Mouse (Mus musculus) kidney, embryonic 15.5 days (tissue): Measurements from ENCODE around the gene Fgfr2. TPM values are rescaled to one million over a fixed set of nuclear protein-coding genes. Genes with fewer than 3 reads are reported as not detected.
A peak's percentile ranks its signal among the peaks of the same experiment; 100 is the strongest.

Experiments used
- ATAC-seq: fragments of 200-750 bp; cut with Nextera tagmentation; replicated peaks from 2 replicates; pipeline ENCODE4 v1.8.0; 2017; ENCODE audit warnings: moderate TSS enrichment; ENCODE audit not compliant: low FRiP score
- H3K27ac ChIP-seq: fragments of 300-500 bp; sonication (generic); 2 replicates; pipeline ENCODE4 v1.5.1; 2015; ENCODE audit warnings: mild to moderate bottlenecking, inconsistent platforms
- H3K27me3 ChIP-seq: fragments of 300-500 bp; sonication (generic); 2 replicates; pipeline ENCODE4 v1.6.1; 2015; ENCODE audit warnings: inconsistent platforms
- H3K36me3 ChIP-seq: fragments of 300-500 bp; sonication (generic); 2 replicates; pipeline ENCODE4 v1.6.1; 2015; ENCODE audit warnings: inconsistent platforms
- H3K4me1 ChIP-seq: fragments of 300-500 bp; sonication (generic); 2 replicates; pipeline ENCODE4 v1.6.1; 2015; ENCODE audit warnings: inconsistent platforms
- H3K4me2 ChIP-seq: fragments of 300-500 bp; sonication (generic); 2 replicates; pipeline ENCODE4 v1.6.1; 2015; ENCODE audit warnings: moderate library complexity, mild to moderate bottlenecking, inconsistent platforms
- H3K4me3 ChIP-seq: fragments of 300-500 bp; sonication (generic); replicated peaks from 2 replicates; pipeline ENCODE4 v1.5.1; 2015; ENCODE audit warnings: mild to moderate bottlenecking, inconsistent platforms
- H3K9ac ChIP-seq: fragments of 300-500 bp; sonication (generic); 2 replicates; pipeline ENCODE4 v1.6.1; 2015; ENCODE audit warnings: mild to moderate bottlenecking, inconsistent platforms
- H3K9me3 ChIP-seq: fragments of 300-500 bp; sonication (generic); replicated peaks from 2 replicates; pipeline ENCODE4 v1.6.1; 2016; ENCODE audit warnings: inconsistent platforms
- WGBS: fragments of 180-500 bp; shearing (Covaris S2); methylation state at CpG from one replicate; pipeline ENCODE4 v1.1.7; 2015; ENCODE audit warnings: mixed read lengths; 5-methylcytosine and 5-hydroxymethylcytosine counted together
- polyA plus RNA-seq: library from polyadenylated mRNA; unstranded; fragments of >200 nt; fragmentation: Nextera tagmentation; extraction: Ambion mirVana; gene quantifications from 2 replicates; pipeline ENCODE4 v1.2.1, GENCODE M21; 2015

The Fgfr2 gene
- polyA plus RNA-seq, 1 experiment from 2014 or later = 104 TPM

GRCm38 (mm10) chr7:133010477-133010876 lies 112.7 kb downstream of the Fgfr2 start:
- no peaks in the 10 kb centered on the region for H3K9me3 ChIP-seq
- ATAC-seq = no peak
- H3K4me1 ChIP-seq = peaks cover 74% of the 10 kb centered on the region
- peaks cover 38% of the 10 kb centered on the region for H3K36me3 ChIP-seq
- WGBS = 88% methylated on average over 3 of the region's 3 CpGs
- H3K27me3 ChIP-seq = no peaks in the 10 kb centered on the region
- no peak overlapping the region for H3K4me2 ChIP-seq
- H3K27ac ChIP-seq = peak overlapping the region; percentile 65; the same call in 1 of the 2 replicates
- H3K4me3 ChIP-seq = no peak overlapping the region
- no peak overlapping the region for H3K9ac ChIP-seq

GRCm38 (mm10) chr7:133009676-133010075 lies 113.5 kb downstream of the Fgfr2 start:
- Histone ChIP-seq H3K9ac (no peak overlapping the region), H3K4me3 (no peak overlapping the region), H3K27me3 (no peaks in the 10 kb centered on the region), H3K4me2 (no peak overlapping the region), H3K36me3 (peaks cover 39% of the 10 kb centered on the region), H3K4me1 (peaks cover 68% of the 10 kb centered on the region), H3K27ac (no peak overlapping the region), H3K9me3 (no peaks in the 10 kb centered on the region)
- no peak for ATAC-seq
- 77% methylated on average over 8 of the region's 8 CpGs for WGBS

GRCm38 (mm10) chr7:133008663-133009062 lies 114.5 kb downstream of the Fgfr2 start:
- Histone ChIP-seq H3K4me2 (no peak overlapping the region), H3K27me3 (no peaks in the 10 kb centered on the region), H3K4me1 (peaks cover 71% of the 10 kb centered on the region), H3K9me3 (no peaks in the 10 kb centered on the region), H3K4me3 (no peak overlapping the region), H3K9ac (no peak overlapping the region), H3K36me3 (peaks cover 31% of the 10 kb centered on the region), H3K27ac (0 out of 2 replicates have a peak overlapping the region, but pooled peaks have one; percentile 11)
- ATAC-seq = no peak
- WGBS = 90% methylated on average over 4 of the region's 4 CpGs

- H3K27ac ChIP-seq = 0 out of 2 replicates have a peak overlapping the region, but pooled peaks have one; percentile 2
Measured at GRCm38 (mm10) chr7:133007343-133007742, 115.8 kb downstream of the Fgfr2 start.

GRCm38 (mm10) chr7:133005772-133006171 lies 117.4 kb downstream of the Fgfr2 start:
- H3K4me2 ChIP-seq = no peak overlapping the region
- WGBS = 75% methylated on average over 7 of the region's 7 CpGs
- no peak overlapping the region for H3K4me3 ChIP-seq
- ATAC-seq = no peak
- H3K9me3 ChIP-seq = no peaks in the 10 kb centered on the region
- H3K27ac ChIP-seq = no peak overlapping the region
- H3K4me1 ChIP-seq = peaks cover 52% of the 10 kb centered on the region
- H3K9ac ChIP-seq = no peak overlapping the region
- H3K36me3 ChIP-seq = peaks cover 39% of the 10 kb centered on the region
- H3K27me3 ChIP-seq = no peaks in the 10 kb centered on the region

More at GRCm38 (mm10) chr7:133007343-133007742, 115.8 kb downstream of the Fgfr2 start:
- ATAC-seq = no peak
- H3K36me3 ChIP-seq = peaks cover 36% of the 10 kb centered on the region
- H3K4me1 ChIP-seq = peaks cover 63% of the 10 kb centered on the region
- no peak overlapping the region for H3K9ac ChIP-seq
- H3K9me3 ChIP-seq = no peaks in the 10 kb centered on the region
- no peak overlapping the region for H3K4me3 ChIP-seq
- H3K27me3 ChIP-seq = no peaks in the 10 kb centered on the region
- no peak overlapping the region for H3K4me2 ChIP-seq
- WGBS = 68% methylated on average over 11 of the region's 11 CpGs

- Histone ChIP-seq H3K9me3 (no peaks in the 10 kb centered on the region), H3K27me3 (no peaks in the 10 kb centered on the region), H3K4me1 (peaks cover 38% of the 10 kb centered on the region), H3K9ac (no peak overlapping the region), H3K27ac (no peak overlapping the region), H3K4me2 (no peak overlapping the region), H3K4me3 (no peak overlapping the region), H3K36me3 (peaks cover 42% of the 10 kb centered on the region)
- no peak for ATAC-seq
- WGBS = 19% methylated on average over 3 of the region's 3 CpGs
Measured at GRCm38 (mm10) chr7:133003421-133003820, 119.7 kb downstream of the Fgfr2 start.

- no peak overlapping the region for H3K4me3 ChIP-seq
- ATAC-seq = no peak
- no peaks in the 10 kb centered on the region for H3K27me3 ChIP-seq
- H3K4me1 ChIP-seq = peaks cover 27% of the 10 kb centered on the region
- H3K9ac ChIP-seq = no peak overlapping the region
- H3K9me3 ChIP-seq = no peaks in the 10 kb centered on the region
- WGBS = 91% methylated on average over 6 of the region's 6 CpGs
- no peak overlapping the region for H3K27ac ChIP-seq
- peaks cover 54% of the 10 kb centered on the region for H3K36me3 ChIP-seq
- H3K4me2 ChIP-seq = no peak overlapping the region
Measured at GRCm38 (mm10) chr7:133002271-133002670, 120.9 kb downstream of the Fgfr2 start.

GRCm38 (mm10) chr7:133001388-133001787 lies 121.8 kb downstream of the Fgfr2 start:
- peaks cover 21% of the 10 kb centered on the region for H3K4me1 ChIP-seq
- H3K4me2 ChIP-seq = no peak overlapping the region
- WGBS = 86% methylated on average over 3 of the region's 3 CpGs
- H3K9me3 ChIP-seq = no peaks in the 10 kb centered on the region
- H3K36me3 ChIP-seq = peaks cover 62% of the 10 kb centered on the region
- H3K27me3 ChIP-seq = no peaks in the 10 kb centered on the region
- no peak overlapping the region for H3K9ac ChIP-seq
- no peak for ATAC-seq
- H3K27ac ChIP-seq = no peak overlapping the region
- no peak overlapping the region for H3K4me3 ChIP-seq

- no peak overlapping the region for H3K27ac ChIP-seq
- H3K27me3 ChIP-seq = no peaks in the 10 kb centered on the region
- H3K4me1 ChIP-seq = peaks cover 10% of the 10 kb centered on the region
- H3K36me3 ChIP-seq = peaks cover 78% of the 10 kb centered on the region
- no peak overlapping the region for H3K4me2 ChIP-seq
- WGBS = 89% methylated on average over 11 of the region's 11 CpGs
- H3K4me3 ChIP-seq = no peak overlapping the region
- ATAC-seq = no peak
- no peaks in the 10 kb centered on the region for H3K9me3 ChIP-seq
- no peak overlapping the region for H3K9ac ChIP-seq
Measured at GRCm38 (mm10) chr7:132999061-132999460, 124.1 kb downstream of the Fgfr2 start.

- no peaks in the 10 kb centered on the region for H3K9me3 ChIP-seq
- no peaks in the 10 kb centered on the region for H3K27me3 ChIP-seq
- no peak overlapping the region for H3K4me3 ChIP-seq
- no peak overlapping the region for H3K27ac ChIP-seq
- H3K36me3 ChIP-seq = peaks cover 82% of the 10 kb centered on the region
- no peak overlapping the region for H3K9ac ChIP-seq
- H3K4me2 ChIP-seq = no peak overlapping the region
- peaks cover 6% of the 10 kb centered on the region; the same call in 1 of the 2 replicates for H3K4me1 ChIP-seq
- no peak for ATAC-seq
- WGBS = 93% methylated on average over 12 of the region's 12 CpGs
Measured at GRCm38 (mm10) chr7:132998639-132999038, 124.5 kb downstream of the Fgfr2 start.

GRCm38 (mm10) chr7:132996391-132996790 lies 126.8 kb downstream of the Fgfr2 start:
- no peak overlapping the region for H3K9ac ChIP-seq
- H3K4me2 ChIP-seq = no peak overlapping the region
- H3K9me3 ChIP-seq = no peaks in the 10 kb centered on the region
- no peaks in the 10 kb centered on the region for H3K4me1 ChIP-seq
- ATAC-seq = no peak
- peaks cover 92% of the 10 kb centered on the region for H3K36me3 ChIP-seq
- 91% methylated on average over 5 of the region's 5 CpGs for WGBS
- H3K4me3 ChIP-seq = no peak overlapping the region
- H3K27ac ChIP-seq = no peak overlapping the region
- no peaks in the 10 kb centered on the region for H3K27me3 ChIP-seq

- no peak overlapping the region for H3K4me3 ChIP-seq
- ATAC-seq = no peak
- no peaks in the 10 kb centered on the region for H3K27me3 ChIP-seq
- no peaks in the 10 kb centered on the region for H3K9me3 ChIP-seq
- 70% methylated on average over 6 of the region's 6 CpGs for WGBS
- H3K4me2 ChIP-seq = no peak overlapping the region
- H3K36me3 ChIP-seq = peaks cover 98% of the 10 kb centered on the region
- H3K9ac ChIP-seq = no peak overlapping the region
- H3K4me1 ChIP-seq = no peaks in the 10 kb centered on the region
- no peak overlapping the region for H3K27ac ChIP-seq
Measured at GRCm38 (mm10) chr7:132994628-132995191, 128.4 kb downstream of the Fgfr2 start.

- H3K4me3 ChIP-seq = no peak overlapping the region
- no peak overlapping the region for H3K27ac ChIP-seq
- no peak for ATAC-seq
- H3K4me2 ChIP-seq = no peak overlapping the region
- H3K9ac ChIP-seq = no peak overlapping the region
- H3K27me3 ChIP-seq = no peaks in the 10 kb centered on the region
- no peaks in the 10 kb centered on the region for H3K9me3 ChIP-seq
- peaks cover 100% of the 10 kb centered on the region for H3K36me3 ChIP-seq
- H3K4me1 ChIP-seq = no peaks in the 10 kb centered on the region
- 87% methylated on average over 8 of the region's 8 CpGs for WGBS
Measured at GRCm38 (mm10) chr7:132994120-132994519, 129.0 kb downstream of the Fgfr2 start.
